9 mouse cellular contexts compared by ENCODE assay signal in the genomic region with DNA sequence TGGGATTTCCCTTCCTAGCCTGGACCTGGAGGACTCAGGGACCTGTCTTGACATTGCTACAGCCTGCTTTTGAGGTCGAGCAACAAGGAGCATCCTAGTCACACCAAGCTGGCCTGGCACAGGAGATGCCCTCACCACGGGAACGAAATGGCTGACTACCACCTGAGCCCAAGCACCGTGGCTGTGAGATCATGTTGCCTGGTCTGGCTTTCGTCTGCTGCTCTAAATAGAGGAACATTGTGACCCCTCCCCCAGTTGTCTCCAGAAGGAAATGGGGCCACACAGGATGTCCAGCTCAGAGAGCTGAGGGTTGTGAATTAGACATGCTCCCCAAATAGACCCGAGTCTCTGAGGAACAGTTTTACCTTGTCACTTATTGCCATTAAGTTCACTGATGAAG.
DNase-seq lines count a peak whose midpoint lies in the region; ATAC-seq and TF ChIP-seq lines count a peak whose summit lies in the region.
"Had no signal": no experiment of that assay in that cellular context is flagged by ENCODE, and none has a peak within 500 bp of the region (broad histone marks: within the 10 kb centered on the region; RNA-seq: fewer than 3 reads in every experiment).

No protein-coding gene starts in this region.

- H3K9me3 ChIP-seq in forebrain, postnatal 0 days (ENCODE audit: low read length), result no peaks in the 10 kb centered on the region
- no peaks in the 10 kb centered on the region for H3K9me3 ChIP-seq in forebrain, embryonic 10.5 days
- no peaks in the 10 kb centered on the region for H3K9me3 ChIP-seq in lung, postnatal 0 days (ENCODE audit: low read length)
- no peaks in the 10 kb centered on the region for H3K9me3 ChIP-seq in heart, embryonic 15.5 days (replicated peaks)

- no peak overlapping the region for H3K4me3 ChIP-seq in forebrain, postnatal 0 days (ENCODE audit: low read depth, low read length)
- H3K4me3 ChIP-seq in forebrain, embryonic 10.5 days, result no peak overlapping the region
- no peak overlapping the region for H3K4me3 ChIP-seq in lung, postnatal 0 days (ENCODE audit: low read depth, low read length)
- H3K4me3 ChIP-seq in heart, embryonic 15.5 days, result no peak overlapping the region
- no peak overlapping the region for H3K4me3 ChIP-seq in myocyte

- TF ChIP-seq POLR2A in myocyte (IDR thresholded peaks at IDR 0.05; ENCODE audit: insufficient read length, low read depth), result no peak

- no peak for TF ChIP-seq CTCF in forebrain, postnatal 0 days (IDR thresholded peaks at IDR 0.05; ENCODE audit: low read depth)
- TF ChIP-seq CTCF in lung, postnatal 0 days (IDR thresholded peaks at IDR 0.05), result no peak

- no peaks in the 10 kb centered on the region for H3K4me1 ChIP-seq in forebrain, postnatal 0 days (ENCODE audit: insufficient read depth)
- peaks cover 22% of the 10 kb centered on the region for H3K4me1 ChIP-seq in forebrain, embryonic 10.5 days
- H3K4me1 ChIP-seq in lung, postnatal 0 days (ENCODE audit: insufficient read depth, low read depth, low read length), result peaks cover 9% of the 10 kb centered on the region; the same call in 1 of the 2 replicates
- H3K4me1 ChIP-seq in heart, embryonic 15.5 days (replicated peaks), result peaks cover 30% of the 10 kb centered on the region

- no peak overlapping the region for H3K4me2 ChIP-seq in forebrain, postnatal 0 days (ENCODE audit: low read depth)
- no peak overlapping the region for H3K4me2 ChIP-seq in lung, postnatal 0 days (replicated peaks; ENCODE audit: low read depth, low read length)
- no peak overlapping the region for H3K4me2 ChIP-seq in heart, embryonic 15.5 days
- H3K4me2 ChIP-seq in myocyte (ENCODE audit: low read depth), result peak overlapping the region; percentile 62

- TF ChIP-seq EP300 in lung, postnatal 0 days (IDR thresholded peaks at IDR 0.05), result no peak

- H3K27ac ChIP-seq in forebrain, postnatal 0 days (ENCODE audit: low read depth, low read length), result 0 out of 2 replicates have a peak overlapping the region, but pooled peaks have one; percentile 73
- H3K27ac ChIP-seq in forebrain, embryonic 10.5 days, result no peak overlapping the region
- H3K27ac ChIP-seq in lung, postnatal 0 days (ENCODE audit: low read length), result peak overlapping the region; percentile 85
- peak overlapping the region; percentile 90 for H3K27ac ChIP-seq in heart, embryonic 15.5 days

- H3K36me3 ChIP-seq in forebrain, postnatal 0 days (ENCODE audit: insufficient read depth), result no peaks in the 10 kb centered on the region
- no peaks in the 10 kb centered on the region for H3K36me3 ChIP-seq in forebrain, embryonic 10.5 days (replicated peaks)
- H3K36me3 ChIP-seq in lung, postnatal 0 days (ENCODE audit: insufficient read depth, low read length), result no peaks in the 10 kb centered on the region
- H3K36me3 ChIP-seq in heart, embryonic 15.5 days, result no peaks in the 10 kb centered on the region
- no peaks in the 10 kb centered on the region for H3K36me3 ChIP-seq in myocyte (ENCODE audit: control insufficient read depth, insufficient read depth)

- no peak for ATAC-seq in forebrain, postnatal 0 days
- ATAC-seq in lung, postnatal 0 days, result no peak
- no peak for ATAC-seq in heart, embryonic 15.5 days (replicated peaks; ENCODE audit: insufficient number of reproducible peaks, insufficient read depth, low FRiP score, low read depth)
- ATAC-seq: activated CD4-positive, CD25-positive, alpha-beta regulatory T cell, adult 4 months had no signal

- no peak for DNase-seq in forebrain, postnatal 0 days
- DNase-seq in forebrain, embryonic 10.5 days (ENCODE audit: extremely low spot score, low spot score), result no peak
- DNase-seq in lung, postnatal 0 days (ENCODE audit: low spot score), result no peak
- no peak for DNase-seq in lung, postnatal 14 days
- no peak for DNase-seq in spleen, postnatal 36 days (ENCODE audit: low spot score in 2 of 2)
- DNase-seq in left cerebral cortex, adult 9 months (ENCODE audit: low spot score in 2 of 2), result no peak

- H3K79me2 ChIP-seq in myocyte (ENCODE audit: control insufficient read depth, insufficient read depth), result no peaks in the 10 kb centered on the region

- WGBS in forebrain, postnatal 0 days, result 70% methylated on average over 6 of the region's 6 CpGs
- 72% methylated on average over 6 of the region's 6 CpGs for WGBS in forebrain, embryonic 10.5 days
- 51% methylated on average over 6 of the region's 6 CpGs for WGBS in lung, postnatal 0 days
- WGBS in heart, embryonic 15.5 days, result 19% methylated on average over 6 of the region's 6 CpGs

- no peaks in the 10 kb centered on the region for H3K27me3 ChIP-seq in forebrain, postnatal 0 days (ENCODE audit: insufficient read depth, low read length)
- no peaks in the 10 kb centered on the region for H3K27me3 ChIP-seq in forebrain, embryonic 10.5 days (ENCODE audit: poor library complexity, severe bottlenecking)
- H3K27me3 ChIP-seq in lung, postnatal 0 days (replicated peaks; ENCODE audit: insufficient read depth, low read length), result no peaks in the 10 kb centered on the region
- no peaks in the 10 kb centered on the region for H3K27me3 ChIP-seq in heart, embryonic 15.5 days
- H3K27me3 ChIP-seq in myocyte (ENCODE audit: control insufficient read depth, insufficient read depth, insufficient read length), result no peaks in the 10 kb centered on the region

- H3K9ac ChIP-seq in forebrain, postnatal 0 days, result no peak overlapping the region
- H3K9ac ChIP-seq in lung, postnatal 0 days (replicated peaks; ENCODE audit: low read depth), result no peak overlapping the region
- no peak overlapping the region for H3K9ac ChIP-seq in heart, embryonic 15.5 days

- no peak overlapping the region for H3ac ChIP-seq in myocyte (ENCODE audit: control insufficient read depth, insufficient read length)

TF ChIP-seq in myocyte, 11 proteins besides CTCF, POLR2A, EP300 and RAD21:
- TF ChIP-seq CEBPB (IDR thresholded peaks at IDR 0.05; ENCODE audit: insufficient read depth, poor library complexity, severe bottlenecking), result no peak
TF ChIP-seq in myocyte: peak in this region for 0.
